Mouse (Mus musculus) embryonic fibroblast, embryonic 13.5 days (primary cell): ENCODE data around the gene Naa38. TPM values are rescaled to one million over a fixed set of nuclear protein-coding genes. Genes with fewer than 3 reads are reported as not detected.

Source experiments
- H3K27ac ChIP-seq: 2 replicates; pipeline ENCODE4 v1.5.1; 2012; ENCODE audit warnings: low read length, control low read depth, inconsistent platforms; ENCODE audit not compliant: insufficient read depth
- H3K4me1 ChIP-seq: 2 replicates; pipeline ENCODE4 v1.6.1; 2011; ENCODE audit warnings: low read length; ENCODE audit not compliant: control insufficient read depth, insufficient read depth
- H3K4me3 ChIP-seq: 2 replicates; pipeline ENCODE4 v1.5.1; 2011; ENCODE audit warnings: mild to moderate bottlenecking, control low read depth, low read length; ENCODE audit not compliant: insufficient read depth
- CTCF ChIP-seq: IDR thresholded peaks from 2 replicates; pipeline ENCODE4 v1.5.1; 2011; ENCODE audit warnings: mild to moderate bottlenecking, control low read depth, low read length, moderate library complexity, borderline replicate concordance; ENCODE audit not compliant: insufficient read depth
- POLR2A ChIP-seq: IDR thresholded peaks from 2 replicates; pipeline ENCODE4 v1.6.1; 2011; ENCODE audit warnings: low read depth, mild to moderate bottlenecking, control low read depth, low read length, moderate library complexity
- polyA plus RNA-seq: library from polyadenylated mRNA; stranded (reverse); fragments of >200 nt; gene quantifications from 2 replicates; pipeline ENCODE4 v1.2.4, GENCODE M21; 2011; ENCODE audit warnings: low read depth; ENCODE audit not compliant: missing spikeins, insufficient read length

Naa38 gene
- polyA plus RNA-seq, 1 experiment: 81.1 TPM

GRCm38 (mm10) chr11:69406867-69407723, 11.8 kb downstream of the Naa38 start:
- TF ChIP-seq POLR2A: no peak
- TF ChIP-seq CTCF: no peak
- H3K4me3 ChIP-seq: no peak overlapping the region
- H3K27ac ChIP-seq: no peak overlapping the region
- H3K4me1 ChIP-seq: peaks cover 4% of the 10 kb centered on the region

GRCm38 (mm10) chr11:69407724-69408004, 12.4 kb downstream of the Naa38 start:
- no peak overlapping the region for H3K27ac ChIP-seq
- no peak for TF ChIP-seq POLR2A
- TF ChIP-seq CTCF: no peak
- peaks cover 8% of the 10 kb centered on the region for H3K4me1 ChIP-seq
- peak overlapping the region; percentile 52 for H3K4me3 ChIP-seq

- Histone ChIP-seq H3K4me3 (peak overlapping the region; percentile 87), H3K27ac (peak overlapping the region; percentile 83), H3K4me1 (peaks cover 12% of the 10 kb centered on the region)
- no peak; the same call in 1 of the 2 replicates for TF ChIP-seq POLR2A
- no peak for TF ChIP-seq CTCF
These were observed 13.5 kb downstream of the Naa38 start for GRCm38 (mm10) chr11:69408541-69409377.

GRCm38 (mm10) chr11:69409378-69410044, 14.2 kb downstream of the Naa38 start:
- Histone ChIP-seq H3K27ac (peak overlapping the region; percentile 97), H3K4me1 (peaks cover 12% of the 10 kb centered on the region), H3K4me3 (peak overlapping the region; percentile 87)
- TF ChIP-seq CTCF (no peak), POLR2A (peak; percentile 71)

- no peak for TF ChIP-seq CTCF
- TF ChIP-seq POLR2A: no peak
- H3K4me1 ChIP-seq: peaks cover 12% of the 10 kb centered on the region
- H3K4me3 ChIP-seq: peak overlapping the region; percentile 87
- peak overlapping the region; percentile 97 for H3K27ac ChIP-seq
These were observed 14.7 kb downstream of the Naa38 start for GRCm38 (mm10) chr11:69410045-69410309.

- Histone ChIP-seq H3K27ac (peak overlapping the region; percentile 97), H3K4me1 (peaks cover 12% of the 10 kb centered on the region), H3K4me3 (peak overlapping the region; percentile 87)
- TF ChIP-seq POLR2A (peak; percentile 59), CTCF (no peak)
These were observed 15.2 kb downstream of the Naa38 start for GRCm38 (mm10) chr11:69410310-69411072.

- Histone ChIP-seq H3K4me3 (peak overlapping the region; percentile 87), H3K27ac (peak overlapping the region; percentile 97), H3K4me1 (peaks cover 12% of the 10 kb centered on the region)
- TF ChIP-seq CTCF (no peak), POLR2A (no peak; the same call in 1 of the 2 replicates)
These were observed 15.8 kb downstream of the Naa38 start for GRCm38 (mm10) chr11:69411073-69411535.

- TF ChIP-seq POLR2A (peak; percentile 36), CTCF (no peak)
- H3K4me1 ChIP-seq: peaks cover 12% of the 10 kb centered on the region
- H3K4me3 ChIP-seq: peak overlapping the region; percentile 87
- H3K27ac ChIP-seq: peak overlapping the region; percentile 97
These were observed 16.4 kb downstream of the Naa38 start for GRCm38 (mm10) chr11:69411538-69412203.
